Mouse (Mus musculus): ENCODE measurements around the gene Spn.
"Not testable (repeated sequence)": the region's sequence is repeated elsewhere in the genome, so short reads cannot be mapped to it uniquely, and the experiment has no call there.

The Spn gene

GRCm38 (mm10) chr7:127137262-127138017, at the start of gene Spn:
Gene Spn, minus strand, starts transcription at chr7:127137823.
- DNase-seq (ENCODE audit: extremely low read depth, low read depth): peak; percentile 74

- no peak for DNase-seq (ENCODE audit: extremely low read depth, low read depth)
These were observed 49.7 kb upstream of the Spn start for GRCm38 (mm10) chr7:127187351-127187750.

- DNase-seq (ENCODE audit: extremely low read depth, low read depth): no peak
These were observed 48.0 kb upstream of the Spn start for GRCm38 (mm10) chr7:127185601-127186000.

- no peak for DNase-seq (ENCODE audit: extremely low read depth, low read depth)
These were observed 47.1 kb upstream of the Spn start for GRCm38 (mm10) chr7:127184720-127185119.

- DNase-seq (ENCODE audit: extremely low read depth, low read depth): peak; percentile 77
These were observed 46.2 kb upstream of the Spn start for GRCm38 (mm10) chr7:127183828-127184227.

GRCm38 (mm10) chr7:127183345-127183744, 45.7 kb upstream of the Spn start:
- peak; percentile 89 for DNase-seq (ENCODE audit: extremely low read depth, low read depth)

- not testable (repeated sequence) for DNase-seq (ENCODE audit: extremely low read depth, low read depth)
These were observed 44.1 kb upstream of the Spn start for GRCm38 (mm10) chr7:127181724-127182123.

- peak; percentile 62 for DNase-seq (ENCODE audit: extremely low read depth, low read depth)
These were observed 43.2 kb upstream of the Spn start for GRCm38 (mm10) chr7:127180783-127181182.

GRCm38 (mm10) chr7:127176937-127177336, 39.3 kb upstream of the Spn start:
- DNase-seq (ENCODE audit: extremely low read depth, low read depth): no peak

GRCm38 (mm10) chr7:127166501-127166900, 28.9 kb upstream of the Spn start:
- no peak for DNase-seq (ENCODE audit: extremely low read depth, low read depth)

- DNase-seq (ENCODE audit: extremely low read depth, low read depth): no peak
These were observed 28.2 kb upstream of the Spn start for GRCm38 (mm10) chr7:127165607-127166493.

GRCm38 (mm10) chr7:127164002-127164401, 26.4 kb upstream of the Spn start:
- no peak for DNase-seq (ENCODE audit: extremely low read depth, low read depth)

- DNase-seq (ENCODE audit: extremely low read depth, low read depth): no peak
These were observed 24.9 kb upstream of the Spn start for GRCm38 (mm10) chr7:127162546-127162945.

GRCm38 (mm10) chr7:127157548-127157947, 19.9 kb upstream of the Spn start:
- DNase-seq (ENCODE audit: extremely low read depth, low read depth): no peak

GRCm38 (mm10) chr7:127153477-127153876, 15.9 kb upstream of the Spn start:
- DNase-seq (ENCODE audit: extremely low read depth, low read depth): no peak

GRCm38 (mm10) chr7:127152464-127152863, 14.8 kb upstream of the Spn start:
- no peak for DNase-seq (ENCODE audit: extremely low read depth, low read depth)

- DNase-seq (ENCODE audit: extremely low read depth, low read depth): no peak
These were observed 10.3 kb upstream of the Spn start for GRCm38 (mm10) chr7:127147901-127148300.

- DNase-seq (ENCODE audit: extremely low read depth, low read depth): no peak
These were observed 8.6 kb upstream of the Spn start for GRCm38 (mm10) chr7:127146267-127146603.

GRCm38 (mm10) chr7:127145387-127146266, 8.0 kb upstream of the Spn start:
- no peak for DNase-seq (ENCODE audit: extremely low read depth, low read depth)

GRCm38 (mm10) chr7:127144412-127144811, 6.8 kb upstream of the Spn start:
- no peak for DNase-seq (ENCODE audit: extremely low read depth, low read depth)

GRCm38 (mm10) chr7:127142666-127143065, 5.0 kb upstream of the Spn start:
- peak; percentile 36 for DNase-seq (ENCODE audit: extremely low read depth, low read depth)
